Mouse (Mus musculus) cerebellum, postnatal 25 days (tissue): ENCODE measurements around the gene Apobec3.
A peak's percentile ranks its signal among the peaks of the same experiment; 100 is the strongest.

Experiments
- DNase-seq, 2 experiments: peaks; one replicate each; pipeline ENCODE4 v3.0.0; 2021; ENCODE audit warnings: mixed read lengths in 2 of 2

Gene Apobec3

GRCm38 (mm10) chr15:79891436-79892212 is at the start of gene Apobec3:
TSS of gene Apobec3 (plus strand) at chr15:79891659.
- peak; percentile 61 to 79 for DNase-seq

DNA sequence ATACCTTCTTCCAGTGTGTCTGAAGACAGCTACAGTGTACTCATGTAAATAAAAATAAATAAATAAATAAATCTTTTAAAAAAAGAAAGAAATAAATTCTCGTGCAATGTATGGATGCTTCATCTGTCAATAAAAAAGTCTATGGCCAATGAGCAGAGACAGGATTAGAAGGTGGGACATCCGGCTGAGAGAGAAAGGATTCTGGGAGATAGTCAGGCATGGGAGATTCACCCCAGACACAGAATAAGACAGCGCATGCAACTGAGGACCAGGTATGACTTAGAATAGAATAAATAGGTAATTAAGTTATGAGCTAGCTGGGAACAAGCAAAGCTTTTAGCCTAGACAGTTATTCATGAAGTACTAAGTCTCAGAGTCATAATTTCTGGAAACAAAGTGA is 48.5 kb upstream of the Apobec3 start:
- no peak for DNase-seq

DNA sequence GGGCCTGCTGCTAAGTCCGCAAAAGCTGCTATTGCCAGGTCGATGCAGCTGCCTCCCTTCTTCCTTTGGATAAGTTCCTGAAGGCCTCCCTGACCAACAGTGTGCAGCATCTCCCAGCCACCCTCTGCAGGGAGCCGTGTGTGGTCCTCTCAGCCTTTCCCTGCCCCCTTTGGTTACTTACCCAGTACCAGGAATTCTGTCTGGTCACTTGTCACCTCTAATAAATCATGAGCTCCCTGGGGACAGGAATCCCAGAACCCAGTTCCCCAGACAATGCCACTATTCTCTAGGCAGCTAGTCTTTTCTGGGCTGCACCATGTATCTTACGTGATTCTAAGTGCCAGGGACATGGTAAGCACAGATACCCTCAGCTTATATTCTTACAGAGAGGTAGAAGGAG is 45.5 kb upstream of the Apobec3 start:
- DNase-seq, result no peak

DNA sequence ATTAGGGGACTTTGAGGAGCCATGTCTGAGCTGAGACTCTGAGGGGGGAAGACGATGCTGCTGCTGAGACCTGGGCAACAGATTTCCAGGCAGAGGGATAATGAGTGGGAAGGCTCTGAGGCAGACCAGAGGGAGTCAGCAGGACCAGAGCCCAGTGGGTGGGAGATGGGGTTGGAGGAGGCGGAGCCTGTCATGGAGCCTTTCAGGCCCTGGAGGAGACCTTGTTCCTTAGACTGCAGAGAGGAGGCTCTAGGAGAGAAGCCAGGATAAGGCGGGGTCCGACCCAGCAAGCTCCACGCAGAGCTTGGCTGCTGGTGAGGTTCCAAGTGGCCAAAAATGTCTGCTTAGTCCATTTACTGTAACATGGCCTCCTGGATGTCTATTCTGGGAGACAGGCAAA is 44.4 kb upstream of the Apobec3 start:
- peak; percentile 14 to 36 for DNase-seq

DNA sequence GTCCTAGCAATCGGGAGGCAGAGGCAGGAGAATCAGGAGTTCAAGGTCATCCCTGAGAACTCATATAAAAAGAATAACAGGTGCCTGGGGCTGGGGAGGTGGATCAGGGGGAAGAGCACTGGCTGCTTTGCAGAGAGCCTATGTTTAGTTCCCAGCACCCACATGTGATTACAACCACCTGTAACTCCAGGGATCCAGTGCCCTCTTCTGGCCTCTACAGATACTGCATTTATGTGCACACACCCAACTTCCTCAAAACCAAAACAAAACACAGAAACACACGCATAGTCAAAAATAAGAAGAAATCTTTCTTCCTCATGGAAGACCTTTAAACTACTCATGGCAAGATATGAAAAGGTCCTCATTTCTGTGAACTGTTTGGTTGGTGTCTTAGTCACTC is 41.3 kb upstream of the Apobec3 start:
- no peak for DNase-seq

DNA sequence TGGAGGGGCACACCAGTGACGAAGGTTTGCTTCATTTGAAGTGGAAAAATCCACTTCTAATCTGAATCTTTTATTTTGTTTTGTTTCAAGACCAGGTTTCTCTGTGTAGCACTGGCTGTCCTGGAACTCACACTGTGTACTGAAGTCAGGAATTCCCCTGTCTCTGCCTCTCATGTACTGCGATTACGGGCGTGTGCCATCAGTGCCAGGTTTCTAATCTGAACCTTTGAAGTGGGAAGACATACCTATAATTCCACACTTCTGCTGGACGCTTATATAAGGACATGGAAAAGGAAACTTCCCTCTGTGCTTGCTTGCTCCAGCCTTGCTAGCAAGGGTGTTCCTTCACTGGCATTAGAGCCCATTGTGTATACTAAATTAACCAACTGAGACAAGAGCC is 32.5 kb upstream of the Apobec3 start:
- no peak for DNase-seq

GRCm38 (mm10) chr15:79859821-79860220 is 31.6 kb upstream of the Apobec3 start:
- DNase-seq, result no peak

- no peak for DNase-seq
These were observed 24.0 kb upstream of the Apobec3 start for GRCm38 (mm10) chr15:79867260-79868002.

DNA sequence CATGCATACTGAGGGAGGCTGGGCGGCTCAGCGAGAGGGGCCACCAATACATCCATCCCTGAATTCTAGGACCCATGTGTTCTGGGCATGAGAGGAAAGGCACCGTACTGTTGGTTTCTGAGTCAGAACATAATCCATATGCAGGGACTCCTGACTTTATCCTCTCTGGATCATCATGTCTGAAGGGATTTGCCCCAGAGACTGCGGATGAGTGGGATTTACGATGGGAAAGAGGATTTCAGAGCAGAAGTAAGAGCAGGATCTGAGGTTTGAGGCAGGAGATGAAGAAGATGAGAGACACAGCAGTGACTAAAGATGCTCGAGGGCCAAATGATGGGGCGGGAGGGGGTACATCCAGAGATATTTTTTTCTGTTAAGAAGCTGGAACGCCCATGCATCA is 17.9 kb upstream of the Apobec3 start:
- DNase-seq, result no peak

GRCm38 (mm10) chr15:79873995-79874394 is 17.5 kb upstream of the Apobec3 start:
- DNase-seq, result no peak

DNA sequence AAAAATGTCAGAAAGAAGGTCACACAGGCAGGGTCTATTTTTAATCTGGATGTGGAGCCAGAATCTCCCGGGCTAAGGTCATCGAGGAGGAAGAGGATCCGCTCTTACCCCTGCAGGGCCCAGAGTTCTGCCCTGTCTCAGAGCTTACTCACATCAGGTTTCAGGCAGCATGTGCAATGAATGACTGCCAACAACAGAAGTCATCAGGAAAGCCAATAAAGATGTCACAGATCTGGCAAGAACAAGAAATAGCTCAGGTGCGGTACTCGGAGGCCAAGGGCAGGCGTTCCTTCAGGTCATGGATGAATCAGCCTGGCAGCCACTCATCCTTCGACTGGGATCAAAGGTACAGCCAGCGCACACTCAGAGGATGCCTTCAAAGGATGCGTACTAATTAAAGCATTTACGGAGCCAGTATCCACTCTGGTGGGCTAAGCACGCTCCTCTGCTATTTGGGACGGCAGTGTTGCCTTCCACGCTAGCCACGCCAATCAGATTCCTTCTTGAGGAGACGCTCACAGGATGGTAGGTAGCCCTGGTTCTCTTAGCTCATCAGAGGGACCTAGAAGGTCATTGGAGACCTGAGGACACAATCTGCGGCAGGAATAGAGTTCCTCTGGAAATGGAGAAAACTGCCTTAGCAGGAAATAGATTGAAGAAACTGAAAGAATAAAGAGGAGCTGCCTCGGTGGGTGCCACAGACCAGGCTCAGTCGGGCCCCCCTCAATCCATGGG is 16.0 kb upstream of the Apobec3 start:
- DNase-seq, result peak in 1 of 2 experiments; percentile 15

DNA sequence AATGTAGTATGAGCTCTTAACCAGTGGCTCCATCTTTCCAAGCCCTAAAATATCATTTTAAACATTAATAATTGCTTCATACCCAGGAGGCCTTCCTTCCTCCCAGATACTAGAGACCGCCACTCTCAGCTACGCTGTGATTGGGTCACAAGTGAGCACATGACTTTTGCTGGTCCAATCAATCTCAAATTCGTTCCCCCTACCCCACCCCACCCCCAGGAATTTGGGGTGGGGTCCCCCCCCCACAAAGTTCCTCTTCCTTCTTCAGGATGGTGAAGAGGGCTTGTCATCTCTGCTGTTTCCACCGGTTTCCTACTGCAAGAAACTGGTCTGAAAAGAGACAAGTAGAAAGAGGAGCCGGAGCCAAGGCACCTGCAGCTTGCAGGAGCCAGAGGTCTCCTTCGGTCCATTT is 12.7 kb upstream of the Apobec3 start:
- no peak for DNase-seq

DNA sequence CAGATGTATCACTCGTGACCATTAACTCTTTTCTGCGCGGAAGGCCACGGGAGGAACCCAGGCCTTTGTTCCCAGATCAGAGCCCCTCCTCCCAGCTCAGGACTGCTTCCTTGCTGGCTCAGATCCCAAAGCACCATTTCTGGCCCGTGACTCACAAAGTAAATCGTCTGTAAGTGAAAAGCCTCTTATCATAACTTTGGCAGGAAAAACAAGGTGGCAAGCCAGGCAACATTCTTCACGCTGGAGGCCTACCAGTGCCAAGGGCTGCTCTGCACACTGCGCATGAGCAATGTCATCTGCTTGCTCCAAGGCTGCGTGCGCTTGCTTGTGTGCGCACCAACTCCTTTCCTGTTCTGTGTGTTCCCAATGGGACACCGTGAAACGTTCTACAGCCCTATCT is 12.1 kb upstream of the Apobec3 start:
- DNase-seq, result peak; percentile 66 to 75

- DNase-seq, result no peak
These were observed 11.0 kb upstream of the Apobec3 start for GRCm38 (mm10) chr15:79880477-79880876.

DNA sequence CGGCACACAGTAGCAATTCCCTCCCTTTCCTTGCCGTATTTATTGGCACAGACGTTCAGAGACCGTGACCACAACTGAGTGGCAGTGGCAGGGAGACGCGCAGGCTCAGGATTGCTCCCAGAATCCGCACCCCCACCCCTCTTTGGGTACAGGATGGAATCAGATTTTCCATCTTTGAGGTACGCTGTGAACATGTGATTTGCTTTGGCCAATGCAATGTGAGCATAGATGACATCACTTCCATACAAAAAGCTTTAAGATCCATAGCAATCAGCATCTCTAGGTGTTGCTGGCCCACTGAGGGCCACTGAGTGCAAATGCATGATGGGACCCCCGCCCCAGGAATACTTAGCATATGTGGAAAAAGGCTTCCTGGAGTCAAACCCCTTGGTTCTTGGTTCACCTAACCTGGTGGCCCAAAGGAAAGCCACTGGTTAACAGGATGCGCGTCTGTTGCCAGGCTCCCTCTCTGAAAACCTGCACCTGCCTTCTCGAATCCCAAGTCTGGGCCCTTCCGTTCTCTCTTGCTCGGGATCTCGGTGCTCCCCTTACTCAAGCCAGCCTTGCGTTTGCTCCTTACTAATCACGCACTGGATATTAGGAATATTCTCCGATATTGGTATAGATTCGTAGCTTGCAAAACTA is 8.7 kb upstream of the Apobec3 start:
- DNase-seq, result peak; percentile 61 to 73

GRCm38 (mm10) chr15:79883352-79883822 is 8.1 kb upstream of the Apobec3 start:
- DNase-seq, result peak; percentile 98

DNA sequence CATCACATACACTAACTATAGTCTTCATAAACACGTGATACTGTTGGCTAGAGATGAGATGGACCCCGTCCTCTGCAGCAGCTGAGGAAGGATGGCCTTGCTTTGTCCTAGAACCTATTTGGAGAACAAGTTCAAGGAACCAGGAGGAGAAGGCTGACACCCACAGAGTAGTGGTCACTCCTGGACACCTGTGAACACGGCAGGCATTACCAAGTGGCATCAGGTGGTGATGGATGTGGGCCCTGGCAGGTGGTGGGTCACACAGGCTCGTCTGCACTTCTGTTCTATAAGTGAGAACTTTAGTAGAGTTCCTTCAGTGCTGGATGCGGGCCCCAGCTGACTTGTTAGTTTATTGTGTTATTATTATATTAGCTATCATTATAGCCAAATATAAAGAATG is 6.6 kb upstream of the Apobec3 start:
- DNase-seq, result no peak

DNA sequence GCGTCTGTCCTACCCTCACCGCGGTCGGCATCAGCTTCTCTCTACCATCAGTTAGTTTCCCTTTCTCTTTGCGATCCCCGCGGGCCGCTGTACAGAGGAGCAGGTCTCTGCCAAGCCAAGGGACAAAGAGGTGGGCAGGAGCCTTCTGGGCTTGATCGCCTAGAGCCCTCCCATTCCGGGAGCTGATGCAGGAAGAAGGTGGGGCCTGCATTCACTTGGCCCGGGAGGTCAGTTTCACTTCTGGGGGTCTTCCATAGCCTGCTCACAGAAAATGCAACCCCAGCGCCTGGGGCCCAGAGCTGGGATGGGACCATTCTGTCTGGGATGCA is 718 bp downstream of the Apobec3 start:
- peak in 1 of 2 experiments; percentile 39 for DNase-seq

DNA sequence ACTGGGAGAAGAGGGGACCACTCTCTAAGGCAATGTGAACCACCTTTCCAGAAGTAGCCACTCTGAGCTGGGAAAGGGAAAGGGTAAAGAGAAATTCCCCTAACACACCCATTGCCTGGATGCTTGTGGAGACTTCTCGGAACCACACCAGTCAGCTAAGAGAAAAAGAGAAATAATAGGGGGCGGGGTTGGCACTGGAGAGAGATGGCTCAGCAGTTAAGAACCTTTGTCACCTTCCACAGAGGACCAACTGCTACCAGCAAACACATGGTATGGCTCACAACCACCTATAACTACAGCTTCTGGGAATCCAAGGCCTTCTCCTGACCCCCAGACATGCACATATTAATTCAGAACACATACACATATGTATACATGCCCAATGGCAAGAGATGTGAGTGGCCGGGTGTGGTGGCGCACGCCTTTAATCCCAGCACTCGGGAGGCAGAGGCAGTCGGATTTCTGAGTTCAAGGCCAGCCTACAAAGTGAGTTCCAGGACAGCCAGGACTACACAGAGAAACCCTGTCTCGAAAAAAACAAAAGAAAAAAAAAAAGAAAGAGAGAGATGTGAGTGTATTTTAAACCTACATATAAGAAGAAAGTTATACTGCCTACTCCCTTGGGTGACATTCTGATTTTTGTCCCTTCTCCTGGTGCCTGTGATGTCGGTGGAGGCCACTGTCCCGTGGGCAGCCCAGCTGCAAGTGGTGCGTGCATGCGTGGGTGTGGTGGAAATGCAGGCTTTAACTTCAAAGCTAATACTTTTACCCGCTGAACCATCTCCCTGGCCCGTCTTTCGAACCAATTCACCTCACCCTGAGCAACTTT is 1.8 kb downstream of the Apobec3 start:
- DNase-seq, result no peak

DNA sequence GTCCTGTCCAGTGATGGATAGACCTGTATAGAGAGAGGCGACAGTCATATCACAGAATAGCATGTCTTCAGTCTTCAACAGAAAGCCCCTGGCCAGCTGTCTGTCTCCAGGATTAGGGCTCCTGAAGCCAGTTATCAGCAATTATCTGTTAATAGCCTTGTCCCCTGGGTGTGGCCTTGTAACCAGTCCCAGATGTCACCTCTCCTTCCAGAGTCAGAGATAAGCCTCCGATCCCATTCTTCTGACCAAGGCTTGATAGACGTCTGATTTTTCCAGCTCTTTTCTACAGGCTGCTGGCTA is 2.3 kb downstream of the Apobec3 start:
- no peak for DNase-seq

DNA sequence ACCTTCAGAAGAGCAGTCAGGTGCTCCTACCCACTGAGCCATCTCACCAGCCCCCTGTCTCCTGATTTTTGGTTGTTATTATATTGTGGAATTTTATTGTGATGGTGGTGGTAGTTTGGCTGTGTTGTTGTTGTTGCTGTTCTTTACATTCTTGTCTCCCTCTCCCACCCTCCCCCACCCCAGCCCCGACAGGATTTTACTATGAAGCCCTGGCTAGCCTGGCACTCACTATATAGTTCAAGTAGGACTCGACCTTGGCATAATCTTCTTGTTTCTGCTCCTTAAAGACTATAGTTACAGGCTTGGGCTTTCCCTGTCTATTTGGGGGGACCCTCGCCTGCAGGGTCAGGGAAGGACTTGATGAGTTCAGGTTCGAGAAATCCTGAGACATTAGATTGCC is 2.9 kb downstream of the Apobec3 start:
- no peak for DNase-seq
